Mouse (Mus musculus): ENCODE data around the gene Tfap4. TPM values are rescaled to one million over a fixed set of nuclear protein-coding genes. Genes with fewer than 3 reads are reported as not detected.

Tfap4 gene
- polyA plus RNA-seq (2014; fragmentation: Illumina TruSeq; extraction: RNeasy Lipid Tissue Mini Kit (QIAGEN cat#74804); ENCODE audit: low read depth, low replicate concordance), result 3.3 TPM

GRCm38 (mm10) chr16:4559715-4560144 lies at the start of gene Tfap4:
Gene Tfap4, minus strand, starts transcription at chr16:4559854.

GRCm38 (mm10) chr16:4593971-4594813 lies 34.5 kb upstream of the Tfap4 start, which contains the start of gene Glis2:
Gene Glis2, plus strand, starts transcription at chr16:4594713.

GRCm38 (mm10) chr16:4541501-4542198 lies 18.0 kb downstream of the Tfap4 start, which contains the start of gene Srl:
Gene Srl, minus strand, starts transcription at chr16:4541816.

Other genes starting within 250 kb of the Tfap4 start
- 1.2 TPM for gene Adcy9, start 139.4 kb downstream of the Tfap4 start, polyA plus RNA-seq (2014; fragmentation: Illumina TruSeq; extraction: RNeasy Lipid Tissue Mini Kit (QIAGEN cat#74804); ENCODE audit: low read depth, low replicate concordance)
- 3.3 TPM for gene Srl, start 18.0 kb downstream of the Tfap4 start, polyA plus RNA-seq (2014; fragmentation: Illumina TruSeq; extraction: RNeasy Lipid Tissue Mini Kit (QIAGEN cat#74804); ENCODE audit: low read depth, low replicate concordance)
- 0.79 TPM for gene Glis2, start 34.9 kb upstream of the Tfap4 start, polyA plus RNA-seq (2014; fragmentation: Illumina TruSeq; extraction: RNeasy Lipid Tissue Mini Kit (QIAGEN cat#74804); ENCODE audit: low read depth, low replicate concordance)
- 8.7 TPM for gene Pam16, start 65.1 kb upstream of the Tfap4 start, polyA plus RNA-seq (2014; fragmentation: Illumina TruSeq; extraction: RNeasy Lipid Tissue Mini Kit (QIAGEN cat#74804); ENCODE audit: low read depth, low replicate concordance)
- gene Vasn, start 80.1 kb upstream of the Tfap4 start, polyA plus RNA-seq (2014; fragmentation: Illumina TruSeq; extraction: RNeasy Lipid Tissue Mini Kit (QIAGEN cat#74804); ENCODE audit: low read depth, low replicate concordance), result 0.57 TPM
- gene Dnaja3, start 80.1 kb upstream of the Tfap4 start, polyA plus RNA-seq (2014; fragmentation: Illumina TruSeq; extraction: RNeasy Lipid Tissue Mini Kit (QIAGEN cat#74804); ENCODE audit: low read depth, low replicate concordance), result 27.1 TPM
- gene Coro7, start 119.9 kb upstream of the Tfap4 start, polyA plus RNA-seq (2014; fragmentation: Illumina TruSeq; extraction: RNeasy Lipid Tissue Mini Kit (QIAGEN cat#74804); ENCODE audit: low read depth, low replicate concordance), result 2.0 TPM
- gene Nmral1, start 159.5 kb upstream of the Tfap4 start, polyA plus RNA-seq (2014; fragmentation: Illumina TruSeq; extraction: RNeasy Lipid Tissue Mini Kit (QIAGEN cat#74804); ENCODE audit: low read depth, low replicate concordance), result 0.28 TPM
- gene Hmox2, start 166.5 kb upstream of the Tfap4 start, polyA plus RNA-seq (2014; fragmentation: Illumina TruSeq; extraction: RNeasy Lipid Tissue Mini Kit (QIAGEN cat#74804); ENCODE audit: low read depth, low replicate concordance), result 43.3 TPM
- gene Cdip1, start 230.4 kb upstream of the Tfap4 start, polyA plus RNA-seq (2014; fragmentation: Illumina TruSeq; extraction: RNeasy Lipid Tissue Mini Kit (QIAGEN cat#74804); ENCODE audit: low read depth, low replicate concordance), result 17.7 TPM

Data from sigmoid colon, adult 10 weeks (tissue).